In genomic region chr13:23729192-23729525, GRCm38 (mm10) we compare ENCODE assay signal across 17 mouse cellular contexts. TPM values are rescaled to one million over a fixed set of nuclear protein-coding genes. Genes with fewer than 3 reads are reported as not detected.
DNase-seq lines count a peak whose midpoint lies in the region; ATAC-seq and TF ChIP-seq lines count a peak whose summit lies in the region.
"Had no signal": no experiment of that assay in that cellular context is flagged by ENCODE, and none has a peak within 500 bp of the region (broad histone marks: within the 10 kb centered on the region; RNA-seq: fewer than 3 reads in every experiment).

No protein-coding gene starts in this region.

- no peak overlapping the region for H3K4me2 ChIP-seq in heart, embryonic 12.5 days
- no peak overlapping the region for H3K4me2 ChIP-seq in limb, embryonic 11.5 days (ENCODE audit: low read depth, severe bottlenecking)
- H3K4me2 ChIP-seq: embryonic facial prominence, embryonic 12.5 days; forebrain, embryonic 12.5 days; hindbrain, embryonic 12.5 days; lung, embryonic 14.5 days; midbrain, embryonic 11.5 days had no signal

- no peaks in the 10 kb centered on the region for H3K36me3 ChIP-seq in heart, embryonic 12.5 days
- H3K36me3 ChIP-seq in limb, embryonic 11.5 days (ENCODE audit: control insufficient read depth, insufficient read depth, low read length): no peaks in the 10 kb centered on the region
- H3K36me3 ChIP-seq: embryonic facial prominence, embryonic 12.5 days; forebrain, embryonic 12.5 days; hindbrain, embryonic 12.5 days had no signal

- no peak for ATAC-seq in heart, embryonic 12.5 days (ENCODE audit: insufficient number of reproducible peaks, low FRiP score)
- ATAC-seq in limb, embryonic 11.5 days (ENCODE audit: insufficient number of reproducible peaks, low FRiP score, low TSS enrichment, low read depth): no peak

- peaks cover 22% of the 10 kb centered on the region for H3K4me1 ChIP-seq in heart, embryonic 12.5 days (replicated peaks)
- peaks cover 6% of the 10 kb centered on the region; the same call in 1 of the 2 replicates for H3K4me1 ChIP-seq in bone marrow, adult 2 months (ENCODE audit: control insufficient read depth, insufficient read depth, low read length)
- no peaks in the 10 kb centered on the region for H3K4me1 ChIP-seq in limb, embryonic 11.5 days (ENCODE audit: control insufficient read depth, insufficient read depth, low read length)
- H3K4me1 ChIP-seq: embryonic facial prominence, embryonic 12.5 days; forebrain, embryonic 12.5 days; hindbrain, embryonic 12.5 days had no signal

- no peak overlapping the region for H3K9ac ChIP-seq in heart, embryonic 12.5 days
- no peak overlapping the region for H3K9ac ChIP-seq in limb, embryonic 11.5 days (ENCODE audit: low read length)
- H3K9ac ChIP-seq: embryonic facial prominence, embryonic 12.5 days; forebrain, embryonic 12.5 days; hindbrain, embryonic 12.5 days; lung, embryonic 14.5 days had no signal

- peak; percentile 54 to 76 for DNase-seq in heart, adult 18-20 months
- peak; percentile 16 for DNase-seq in limb, embryonic 11.5 days (ENCODE audit: low spot score)
- peak; percentile 36 for DNase-seq in skeletal muscle tissue, adult 2 months (ENCODE audit: low read depth, low spot score)
- DNase-seq in lung, adult 18-20 months: no peak
- no peak for DNase-seq in cerebellum, adult 18-20 months
- no peak for DNase-seq in cerebellum, adult 9-10 months
- DNase-seq: B cell, adult 2 months; cerebellum, adult 8-10 months; gastrocnemius, postnatal 14 days; kidney, adult 11 months; lung, embryonic 14.5 days had no signal

- 88% methylated on average over 9 of the region's 9 CpGs for WGBS in heart, embryonic 12.5 days
- 10% methylated on average over 9 of the region's 9 CpGs for WGBS in bone marrow, adult 2 months
- 94% methylated on average over 9 of the region's 9 CpGs for WGBS in limb, embryonic 11.5 days

- H3K27me3 ChIP-seq in heart, embryonic 12.5 days (replicated peaks): no peaks in the 10 kb centered on the region; the same call in 1 of the 2 replicates
- H3K27me3 ChIP-seq in limb, embryonic 11.5 days (ENCODE audit: control insufficient read depth, insufficient read depth, low read length): no peaks in the 10 kb centered on the region
- H3K27me3 ChIP-seq: embryonic facial prominence, embryonic 12.5 days; forebrain, embryonic 12.5 days; hindbrain, embryonic 12.5 days had no signal

- H3K4me3 ChIP-seq in heart, embryonic 12.5 days: no peak overlapping the region
- no peak overlapping the region for H3K4me3 ChIP-seq in bone marrow, adult 2 months (replicated peaks; ENCODE audit: control insufficient read depth, low read depth, low read length)
- no peak overlapping the region for H3K4me3 ChIP-seq in limb, embryonic 11.5 days (ENCODE audit: low read depth, low read length)
- H3K4me3 ChIP-seq: embryonic facial prominence, embryonic 12.5 days; forebrain, embryonic 12.5 days; hindbrain, embryonic 12.5 days had no signal

- no peak overlapping the region for H3K27ac ChIP-seq in heart, embryonic 12.5 days (ENCODE audit: poor library complexity, severe bottlenecking)
- peak overlapping the region; percentile 65 for H3K27ac ChIP-seq in bone marrow, adult 2 months (ENCODE audit: control insufficient read depth, insufficient read depth, low read depth, low read length, poor library complexity)
- no peak overlapping the region for H3K27ac ChIP-seq in limb, embryonic 11.5 days (replicated peaks; ENCODE audit: low read depth, low read length)
- H3K27ac ChIP-seq: embryonic facial prominence, embryonic 12.5 days; forebrain, embryonic 12.5 days; hindbrain, embryonic 12.5 days had no signal

- no peaks in the 10 kb centered on the region for H3K9me3 ChIP-seq in heart, embryonic 12.5 days (replicated peaks)
- H3K9me3 ChIP-seq in limb, embryonic 11.5 days (ENCODE audit: control insufficient read depth, low read length): no peaks in the 10 kb centered on the region
- H3K9me3 ChIP-seq: embryonic facial prominence, embryonic 12.5 days; forebrain, embryonic 12.5 days; hindbrain, embryonic 12.5 days had no signal

- TF ChIP-seq POLR2A in bone marrow, adult 2 months (IDR thresholded peaks at IDR 0.05; ENCODE audit: borderline replicate concordance, control insufficient read depth, low read depth, low read length): no peak

- no peak for TF ChIP-seq CTCF in bone marrow, adult 2 months (IDR thresholded peaks at IDR 0.05; ENCODE audit: control insufficient read depth, insufficient read depth, low read length)

RNA-seq across cellular contexts. Expression of gene Hist1h1c, which starts 9.4 kb away (rescaled TPM):
- 100 to 1,000 TPM; 162 to 175 TPM for total RNA-seq in heart, adult 18-20 months (2021)
- polyA plus RNA-seq in heart, embryonic 12.5 days (2016; fragmentation: Nextera tagmentation; extraction: Ambion mirVana): 36.5 and 41.9 TPM in 2 replicates
- 78.9 and 108 TPM in 2 replicates for polyA plus RNA-seq in bone marrow, adult 2 months (2011; ENCODE audit: insufficient read depth, insufficient read length, low replicate concordance, missing spikeins)
- 15.4 and 16.6 TPM in 2 replicates for polyA plus RNA-seq in limb, embryonic 11.5 days (2014; fragmentation: Nextera tagmentation; extraction: Ambion mirVana)

RNA-seq across cellular contexts. Expression of gene Hist1h3c, which starts 16.2 kb away (rescaled TPM):
- total RNA-seq in heart, adult 18-20 months (2021): 1 to 10 TPM; 2.5 to 3.4 TPM
- 3.0 and 5.1 TPM in 2 replicates for polyA plus RNA-seq in heart, embryonic 12.5 days (2016; fragmentation: Nextera tagmentation; extraction: Ambion mirVana)
- polyA plus RNA-seq in bone marrow, adult 2 months (2011; ENCODE audit: insufficient read depth, insufficient read length, low replicate concordance, missing spikeins): 42.2 and 62.6 TPM in 2 replicates
- polyA plus RNA-seq in limb, embryonic 11.5 days (2014; fragmentation: Nextera tagmentation; extraction: Ambion mirVana): 13.3 and 14.0 TPM in 2 replicates

RNA-seq across cellular contexts. Expression of gene Hist1h2bb, which starts 17.4 kb away (rescaled TPM):
- total RNA-seq in heart, adult 18-20 months (2021): 1 to 10 TPM; 7.4 to 8.1 TPM
- 0.88 and 1.4 TPM in 2 replicates for polyA plus RNA-seq in heart, embryonic 12.5 days (2016; fragmentation: Nextera tagmentation; extraction: Ambion mirVana)
- 65.7 and 136 TPM in 2 replicates for polyA plus RNA-seq in bone marrow, adult 2 months (2011; ENCODE audit: insufficient read depth, insufficient read length, low replicate concordance, missing spikeins)
- polyA plus RNA-seq in limb, embryonic 11.5 days (2014; fragmentation: Nextera tagmentation; extraction: Ambion mirVana): 1.7 and 3.4 TPM in 2 replicates

RNA-seq across cellular contexts. Expression of gene Hfe, which starts 18.5 kb away (rescaled TPM):
- total RNA-seq in heart, adult 18-20 months (2021): 10 to 100 TPM; 60.9 to 64.1 TPM
- polyA plus RNA-seq in heart, embryonic 12.5 days (2016; fragmentation: Nextera tagmentation; extraction: Ambion mirVana): 10.5 and 13.2 TPM in 2 replicates
- 4.0 and 4.5 TPM in 2 replicates for polyA plus RNA-seq in bone marrow, adult 2 months (2011; ENCODE audit: insufficient read depth, insufficient read length, low replicate concordance, missing spikeins)
- 2.1 and 3.7 TPM in 2 replicates for polyA plus RNA-seq in limb, embryonic 11.5 days (2014; fragmentation: Nextera tagmentation; extraction: Ambion mirVana)

RNA-seq across cellular contexts. Expression of gene Hist1h2ab, which starts 21.8 kb away (rescaled TPM):
- 1 to 10 TPM; 5.8 to 6.8 TPM for total RNA-seq in heart, adult 18-20 months (2021)
- polyA plus RNA-seq in heart, embryonic 12.5 days (2016; fragmentation: Nextera tagmentation; extraction: Ambion mirVana): 16.7 and 20.9 TPM in 2 replicates
- 30.3 and 31.4 TPM in 2 replicates for polyA plus RNA-seq in bone marrow, adult 2 months (2011; ENCODE audit: insufficient read depth, insufficient read length, low replicate concordance, missing spikeins)
- polyA plus RNA-seq in limb, embryonic 11.5 days (2014; fragmentation: Nextera tagmentation; extraction: Ambion mirVana): 63.8 and 65.5 TPM in 2 replicates

Comparison
In these comparisons a context has a peak if more than half of its experiments do, and no peak if none do; other contexts are left out.
1. DNase-seq: peak in heart, adult 18-20 months (2 of 2), limb, embryonic 11.5 days (single experiment) and skeletal muscle tissue, adult 2 months (single experiment); none in lung, adult 18-20 months (0 of 2), cerebellum, adult 18-20 months (0 of 2) and cerebellum, adult 9-10 months (single experiment).
2. RNA of gene Hist1h2bb, which starts 17.4 kb away (polyA plus RNA-seq): 65.7 to 136 TPM in bone marrow, adult 2 months; 1.7 to 3.4 TPM in limb, embryonic 11.5 days and 0.88 to 1.4 TPM in heart, embryonic 12.5 days; every median in the first group is over 10 times any median in the second.